ENCODE assay signal across 9 mouse cellular contexts in the genomic region with DNA sequence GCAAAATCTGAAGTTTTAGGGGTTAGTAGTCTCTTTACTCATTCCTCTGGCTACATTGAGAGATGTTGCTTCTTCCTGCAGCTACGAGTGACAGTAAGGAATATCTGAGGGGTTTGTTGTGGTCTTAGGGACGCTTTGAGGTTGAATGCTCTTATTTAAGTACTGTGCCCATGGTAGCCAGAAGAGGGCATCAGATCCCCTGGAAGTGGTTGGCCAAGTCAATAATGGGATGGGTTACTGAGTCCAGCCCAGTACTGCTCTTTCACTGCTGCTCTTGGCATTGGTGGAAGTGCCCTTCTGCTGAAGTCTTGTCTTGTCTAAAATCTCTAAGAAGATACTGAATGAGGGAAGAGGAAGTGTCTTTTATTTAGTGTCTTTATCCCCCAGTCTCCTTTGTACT. TPM values are rescaled to one million over a fixed set of nuclear protein-coding genes. Genes with fewer than 3 reads are reported as not detected.
A peak's percentile ranks its signal among the peaks of the same experiment; 100 is the strongest.
DNase-seq lines count a peak whose midpoint lies in the region; ATAC-seq lines count a peak whose summit lies in the region.
"Had no signal": no experiment of that assay in that cellular context is flagged by ENCODE, and none has a peak within 500 bp of the region (broad histone marks: within the 10 kb centered on the region; RNA-seq: fewer than 3 reads in every experiment).

No protein-coding gene starts in this region.

- DNase-seq in adrenal gland, postnatal 10 days = peak; percentile 11
- DNase-seq in adrenal gland, postnatal 4 days (ENCODE audit: low spot score in 2 of 2) = no peak
- DNase-seq in kidney, adult 9 months = peak; percentile 24
- no peak for DNase-seq in kidney, adult 11 months
- DNase-seq in 3T3-L1 (ENCODE audit: low read depth, low spot score) = peak; percentile 20
- peak; percentile 25 for DNase-seq in brain, adult 2 months (ENCODE audit: low read depth, low spot score)
- DNase-seq in urinary bladder, postnatal 4 days (ENCODE audit: low spot score in 2 of 2) = no peak

- no peak overlapping the region for H3K4me2 ChIP-seq in midbrain, embryonic 13.5 days (replicated peaks)
- H3K4me2 ChIP-seq: intestine, embryonic 15.5 days had no signal

- H3K36me3 ChIP-seq in midbrain, embryonic 13.5 days = peaks cover 54% of the 10 kb centered on the region

- H3K9me3 ChIP-seq in midbrain, embryonic 13.5 days = no peaks in the 10 kb centered on the region
- H3K9me3 ChIP-seq: intestine, embryonic 15.5 days had no signal

- no peak for ATAC-seq in midbrain, embryonic 13.5 days
- ATAC-seq: intestine, embryonic 15.5 days had no signal

- no peak overlapping the region for H3K27ac ChIP-seq in midbrain, embryonic 13.5 days
- H3K27ac ChIP-seq: intestine, embryonic 15.5 days had no signal

- no peak overlapping the region for H3K9ac ChIP-seq in midbrain, embryonic 13.5 days (replicated peaks)
- H3K9ac ChIP-seq: intestine, embryonic 15.5 days had no signal

- 81% methylated on average over 2 of the region's 2 CpGs for WGBS in midbrain, embryonic 13.5 days

- no peaks in the 10 kb centered on the region for H3K27me3 ChIP-seq in midbrain, embryonic 13.5 days
- H3K27me3 ChIP-seq: intestine, embryonic 15.5 days had no signal

- H3K4me3 ChIP-seq in midbrain, embryonic 13.5 days (replicated peaks) = no peak overlapping the region
- H3K4me3 ChIP-seq: intestine, embryonic 15.5 days had no signal

- H3K4me1 ChIP-seq in midbrain, embryonic 13.5 days (replicated peaks) = no peaks in the 10 kb centered on the region
- H3K4me1 ChIP-seq: intestine, embryonic 15.5 days had no signal

RNA-seq across cellular contexts. Expression of a gene that starts 33.5 kb away (rescaled TPM):
- total RNA-seq in adrenal gland, postnatal 10 days (2021) = 10 to 100 TPM; 54.3 to 71.7 TPM
- 10 to 100 TPM; 82.7 to 96.3 TPM for total RNA-seq in adrenal gland, postnatal 4 days (2021)
- polyA plus RNA-seq in midbrain, embryonic 13.5 days (2015; fragmentation: Nextera tagmentation; extraction: Ambion mirVana) = 83.3 and 87.2 TPM in 2 replicates

Comparison
In these comparisons a context has a peak if more than half of its experiments do, and no peak if none do; other contexts are left out.
1. DNase-seq: peak in adrenal gland, postnatal 10 days (single experiment), kidney, adult 9 months (single experiment), 3T3-L1 (single experiment) and brain, adult 2 months (single experiment); none in adrenal gland, postnatal 4 days (0 of 2), kidney, adult 11 months (single experiment) and urinary bladder, postnatal 4 days (0 of 2).